Mouse (Mus musculus) liver, embryonic 13.5 days (tissue): Measurements from ENCODE around the gene Il27. TPM values are rescaled to one million over a fixed set of nuclear protein-coding genes. Genes with fewer than 3 reads are reported as not detected.

Source experiments
- ATAC-seq: fragments of 200-750 bp; cut with Nextera tagmentation; 2 replicates; pipeline ENCODE4 v1.8.0; 2017; ENCODE audit warnings: low read depth, mild to moderate bottlenecking, moderate number of reproducible peaks, moderate library complexity
- DNase-seq: peaks from one replicate; pipeline ENCODE4 v3.0.0; 2022
- H3K27ac ChIP-seq: fragments of 300-500 bp; sonication (generic); 2 replicates; pipeline ENCODE4 v1.5.1; 2015; ENCODE audit warnings: moderate library complexity, mild to moderate bottlenecking, inconsistent platforms
- H3K27me3 ChIP-seq: fragments of 300-500 bp; sonication (generic); 2 replicates; pipeline ENCODE4 v1.6.1; 2015; ENCODE audit warnings: mild to moderate bottlenecking, inconsistent platforms
- H3K36me3 ChIP-seq: fragments of 300-500 bp; sonication (generic); 2 replicates; pipeline ENCODE4 v1.6.1; 2015; ENCODE audit warnings: mild to moderate bottlenecking, inconsistent platforms
- H3K4me1 ChIP-seq: fragments of 300-500 bp; sonication (generic); replicated peaks from 2 replicates; pipeline ENCODE4 v1.6.1; 2015; ENCODE audit warnings: inconsistent platforms
- H3K4me2 ChIP-seq: fragments of 300-500 bp; sonication (generic); 2 replicates; pipeline ENCODE4 v1.6.1; 2015; ENCODE audit warnings: inconsistent platforms, mild to moderate bottlenecking, moderate library complexity
- H3K4me3 ChIP-seq: fragments of 300-500 bp; sonication (generic); replicated peaks from 2 replicates; pipeline ENCODE4 v1.5.1; 2015; ENCODE audit warnings: mild to moderate bottlenecking, inconsistent platforms
- H3K9ac ChIP-seq: fragments of 300-500 bp; sonication (generic); 2 replicates; pipeline ENCODE4 v1.6.1; 2015; ENCODE audit warnings: mild to moderate bottlenecking, inconsistent platforms
- H3K9me3 ChIP-seq: fragments of 300-500 bp; sonication (generic); replicated peaks from 2 replicates; pipeline ENCODE4 v1.6.1; 2016; ENCODE audit warnings: inconsistent platforms
- WGBS: fragments of 180-500 bp; shearing (Covaris S2); methylation state at CpG from one replicate; pipeline ENCODE4 v1.1.7; 2015; ENCODE audit not compliant: insufficient replicate concordance; 5-methylcytosine and 5-hydroxymethylcytosine counted together
- microRNA-seq: library from miRNA; unstranded; fragments of <30 nt; microRNA quantifications from one replicate; pipeline ENCODE4, GENCODE M21; 2016
- polyA plus RNA-seq: library from polyadenylated mRNA; unstranded; fragments of >200 nt; fragmentation: Nextera tagmentation; extraction: Ambion mirVana; gene quantifications from 2 replicates; pipeline ENCODE4 v1.2.1, GENCODE M21; 2015

Gene Il27
- polyA plus RNA-seq, 1 experiment from 2014 or later, result not detected

GRCm38 (mm10) chr7:126581661-126582060, 13.1 kb downstream of the Il27 start:
- 82% methylated on average over 6 of the region's 6 CpGs for WGBS
- Histone ChIP-seq H3K4me2 (no peak overlapping the region), H3K36me3 (peaks cover 11% of the 10 kb centered on the region; the same call in 1 of the 2 replicates), H3K27me3 (peaks cover 19% of the 10 kb centered on the region), H3K4me3 (no peak overlapping the region), H3K9me3 (no peaks in the 10 kb centered on the region), H3K9ac (no peak overlapping the region), H3K4me1 (peaks cover 27% of the 10 kb centered on the region), H3K27ac (no peak overlapping the region)
- ATAC-seq, result no peak
- no peak for DNase-seq

- Histone ChIP-seq H3K4me2 (no peak overlapping the region), H3K36me3 (peaks cover 19% of the 10 kb centered on the region; the same call in 1 of the 2 replicates), H3K27ac (no peak overlapping the region), H3K4me3 (no peak overlapping the region), H3K27me3 (no peaks in the 10 kb centered on the region), H3K9me3 (no peaks in the 10 kb centered on the region), H3K4me1 (peaks cover 20% of the 10 kb centered on the region), H3K9ac (no peak overlapping the region)
- WGBS, result 59% methylated on average over 8 of the region's 8 CpGs
- DNase-seq (peak; percentile 27), ATAC-seq (no peak)
These were observed 15.6 kb downstream of the Il27 start for GRCm38 (mm10) chr7:126579172-126579571.

DNA sequence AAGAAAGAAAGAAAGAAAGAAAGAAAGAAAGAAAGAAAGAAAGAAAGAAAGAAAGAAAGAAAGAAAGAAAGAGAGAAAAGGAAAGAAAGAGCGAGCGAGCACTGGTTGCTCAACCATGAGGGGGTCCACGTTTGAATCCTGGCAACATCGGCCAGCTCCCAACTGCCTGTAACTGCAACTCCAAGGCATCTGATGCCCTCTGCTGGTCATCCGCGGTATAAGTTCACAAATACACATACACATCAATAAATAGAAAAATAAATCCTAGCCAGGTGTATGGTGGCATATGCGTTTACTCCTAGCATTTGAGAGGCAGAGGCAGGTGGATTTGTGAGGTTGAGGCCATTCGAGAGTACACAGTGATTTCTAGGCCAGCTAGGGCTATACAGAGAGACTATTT, 17.8 kb downstream of the Il27 start:
- 41% methylated on average over 8 of the region's 8 CpGs for WGBS
- no peaks in the 10 kb centered on the region for H3K27me3 ChIP-seq
- peaks cover 3% of the 10 kb centered on the region; the same call in 1 of the 2 replicates for H3K4me1 ChIP-seq
- no peak overlapping the region for H3K4me3 ChIP-seq
- no peak overlapping the region for H3K4me2 ChIP-seq
- no peaks in the 10 kb centered on the region for H3K9me3 ChIP-seq
- ATAC-seq (no peak; the same call in 1 of the 2 replicates), DNase-seq (peak; percentile 53)
- no peak overlapping the region for H3K9ac ChIP-seq
- peaks cover 19% of the 10 kb centered on the region; the same call in 1 of the 2 replicates for H3K36me3 ChIP-seq
- H3K27ac ChIP-seq, result no peak overlapping the region

DNA sequence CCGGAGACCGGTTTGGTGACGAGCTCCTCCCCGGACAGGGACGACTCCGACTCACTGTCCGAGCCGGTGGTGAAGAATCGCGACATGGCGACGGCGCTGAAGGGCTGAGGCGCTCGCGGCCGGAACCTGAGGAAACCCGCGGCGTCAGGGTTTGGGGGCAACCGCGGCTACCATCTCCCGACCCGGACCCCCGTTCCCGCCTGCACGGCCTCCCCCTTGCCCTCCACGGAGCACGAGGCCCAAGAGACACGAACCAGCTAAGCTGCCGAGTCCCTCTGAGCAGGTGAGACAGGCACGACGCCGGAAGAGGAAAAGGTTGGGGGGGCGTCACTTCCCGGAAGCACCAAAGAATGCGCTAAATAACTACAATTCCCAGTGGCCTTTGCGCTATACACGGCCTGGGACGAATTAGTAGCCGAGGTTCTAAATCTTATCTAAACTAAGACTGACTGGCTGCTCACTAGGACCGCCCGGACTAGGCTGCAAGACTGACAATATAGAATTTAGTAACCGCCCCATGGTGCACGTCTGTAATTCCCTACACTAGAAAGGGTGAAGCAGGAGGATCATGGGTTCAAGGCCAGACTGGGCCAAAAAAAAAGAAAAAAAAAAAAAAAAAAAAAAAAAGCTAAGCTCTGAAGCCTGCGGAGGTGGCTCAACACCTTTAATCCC, 28.5 kb downstream of the Il27 start, which contains the start of gene Eif3c:
Eif3c (minus strand) TSS at position 318 of the 672 bp plus-strand sequence.
- Histone ChIP-seq H3K9me3 (peaks cover 3% of the 10 kb centered on the region; the same call in 1 of the 2 replicates), H3K27me3 (no peaks in the 10 kb centered on the region), H3K4me2 (peak within 1 kb of the TSS; percentile 79), H3K27ac (peak within 1 kb of the TSS; percentile 72), H3K9ac (peak within 1 kb of the TSS; percentile 89), H3K4me3 (peak within 1 kb of the TSS; percentile 87), H3K4me1 (peaks cover 20% of the 10 kb centered on the region), H3K36me3 (peaks cover 36% of the 10 kb centered on the region)
- peak; percentile 97 for ATAC-seq
- peak; percentile 84 for DNase-seq
- WGBS, result under 1% methylated on average over 46 of the region's 46 CpGs

DNA sequence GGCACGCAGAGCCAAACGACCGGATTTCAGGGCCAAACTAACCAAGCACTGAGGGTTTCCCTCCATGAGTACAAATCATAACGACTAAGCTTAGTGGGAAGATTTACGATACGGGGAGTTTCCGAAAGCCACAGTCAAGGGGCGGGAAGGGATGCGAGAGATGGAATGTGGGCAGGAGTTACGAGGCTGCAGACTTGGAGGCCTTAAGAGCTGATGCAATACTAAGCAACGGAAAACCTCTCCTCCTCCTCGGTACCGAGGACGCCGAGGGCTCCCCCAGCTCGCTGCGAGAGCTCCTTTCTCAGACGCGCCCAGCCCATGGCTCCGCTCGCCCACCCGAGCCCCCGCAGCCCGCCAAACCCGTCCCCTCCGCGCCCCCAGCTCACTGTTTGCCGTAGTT, 29.0 kb downstream of the Il27 start:
- Histone ChIP-seq H3K27ac (peak overlapping the region; percentile 72), H3K4me2 (peak overlapping the region; percentile 79), H3K4me3 (peak overlapping the region; percentile 87), H3K9ac (peak overlapping the region; percentile 89), H3K9me3 (peaks cover 3% of the 10 kb centered on the region; the same call in 1 of the 2 replicates), H3K36me3 (peaks cover 41% of the 10 kb centered on the region), H3K4me1 (peaks cover 20% of the 10 kb centered on the region), H3K27me3 (no peaks in the 10 kb centered on the region)
- peak; percentile 15 for ATAC-seq
- no peak for DNase-seq
- under 1% methylated on average over 24 of the region's 28 CpGs for WGBS

GRCm38 (mm10) chr7:126556635-126557034, 38.1 kb downstream of the Il27 start:
- Histone ChIP-seq H3K9me3 (no peaks in the 10 kb centered on the region), H3K4me1 (no peaks in the 10 kb centered on the region), H3K27me3 (no peaks in the 10 kb centered on the region), H3K4me2 (no peak overlapping the region), H3K9ac (no peak overlapping the region), H3K4me3 (no peak overlapping the region), H3K27ac (no peak overlapping the region), H3K36me3 (peaks cover 95% of the 10 kb centered on the region)
- DNase-seq (no peak), ATAC-seq (no peak)
- WGBS, result 86% methylated on average over 5 of the region's 5 CpGs

DNA sequence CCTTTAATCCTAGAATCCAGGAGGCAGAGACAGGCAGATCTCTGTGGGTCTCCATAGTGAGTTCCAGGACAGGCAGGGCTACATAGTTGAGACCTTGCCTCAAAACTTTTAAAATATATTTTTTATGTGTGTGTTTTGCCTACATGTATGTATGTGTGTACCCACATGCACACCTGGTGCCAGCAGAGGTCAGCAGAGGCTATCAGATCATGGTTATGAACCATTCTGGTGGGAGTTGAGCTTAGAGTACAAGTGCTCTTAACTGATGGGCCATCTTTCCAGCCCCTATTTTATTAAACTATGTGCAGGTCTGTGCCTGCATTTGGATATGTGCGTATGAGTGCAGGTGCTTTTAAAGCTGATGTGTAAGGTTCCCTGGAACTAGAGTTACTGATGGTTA, 39.9 kb downstream of the Il27 start:
- no peak for ATAC-seq
- no peaks in the 10 kb centered on the region for H3K9me3 ChIP-seq
- no peak overlapping the region for H3K4me3 ChIP-seq
- no peaks in the 10 kb centered on the region for H3K4me1 ChIP-seq
- no peak for DNase-seq
- peaks cover 96% of the 10 kb centered on the region for H3K36me3 ChIP-seq
- no peak overlapping the region for H3K4me2 ChIP-seq
- H3K9ac ChIP-seq, result no peak overlapping the region
- H3K27me3 ChIP-seq, result no peaks in the 10 kb centered on the region
- no peak overlapping the region for H3K27ac ChIP-seq
- WGBS, result 87% methylated on average over 1 of the region's 1 CpGs

GRCm38 (mm10) chr7:126545631-126546030, 49.1 kb downstream of the Il27 start:
- no peak overlapping the region for H3K27ac ChIP-seq
- H3K36me3 ChIP-seq, result peaks cover 68% of the 10 kb centered on the region
- no peaks in the 10 kb centered on the region for H3K4me1 ChIP-seq
- ATAC-seq (no peak), DNase-seq (no peak)
- no peak overlapping the region for H3K4me2 ChIP-seq
- no peaks in the 10 kb centered on the region for H3K27me3 ChIP-seq
- no peak overlapping the region for H3K4me3 ChIP-seq
- no peaks in the 10 kb centered on the region for H3K9me3 ChIP-seq
- no peak overlapping the region for H3K9ac ChIP-seq
- WGBS, result 78% methylated on average over 2 of the region's 2 CpGs

- no peak for DNase-seq
- Histone ChIP-seq H3K4me2 (no peak overlapping the region), H3K27ac (no peak overlapping the region)
These were observed 53.1 kb downstream of the Il27 start for GRCm38 (mm10) chr7:126541661-126542060.

More at GRCm38 (mm10) chr7:126541661-126542060, 53.1 kb downstream of the Il27 start:
- no peak for ATAC-seq
- H3K9ac ChIP-seq, result no peak overlapping the region
- no peak overlapping the region for H3K4me3 ChIP-seq
- H3K27me3 ChIP-seq, result peaks cover 6% of the 10 kb centered on the region
- H3K9me3 ChIP-seq, result no peaks in the 10 kb centered on the region
- H3K4me1 ChIP-seq, result no peaks in the 10 kb centered on the region; the same call in 1 of the 2 replicates
- peaks cover 28% of the 10 kb centered on the region for H3K36me3 ChIP-seq
- WGBS, result 71% methylated on average over 1 of the region's 1 CpGs

Small RNA genes within 50 kb of the gene (microRNA-seq; reads per million reads assigned to microRNA genes)
- not detected for gene Mir7059

Other genes with a start within 250 kb of the Il27 start
- gene Lat, start 225.4 kb downstream of the Il27 start, polyA plus RNA-seq, result 10.9 and 12.4 TPM in 2 replicates
- 19.7 and 21.6 TPM in 2 replicates for gene Spns1, start 217.5 kb downstream of the Il27 start, polyA plus RNA-seq
- 2.6 and 3.0 TPM in 2 replicates for gene Nfatc2ip, start 198.2 kb downstream of the Il27 start, polyA plus RNA-seq
- 0.14 and 0.23 TPM in 2 replicates for gene Cd19, start 180.1 kb downstream of the Il27 start, polyA plus RNA-seq
- 5.8 and 6.1 TPM in 2 replicates for gene Rabep2, start 166.2 kb downstream of the Il27 start, polyA plus RNA-seq
- gene Atp2a1, start 131.8 kb downstream of the Il27 start, polyA plus RNA-seq, result 1.1 and 2.4 TPM in 2 replicates
- gene Sh2b1, start 119.5 kb downstream of the Il27 start, polyA plus RNA-seq, result 11.2 and 12.9 TPM in 2 replicates
- 111 and 115 TPM in 2 replicates for gene Tufm, start 107.6 kb downstream of the Il27 start, polyA plus RNA-seq
- 23.8 and 31.4 TPM in 2 replicates for gene Atxn2l, start 91.5 kb downstream of the Il27 start, polyA plus RNA-seq
- gene Eif3c, start 28.5 kb downstream of the Il27 start, polyA plus RNA-seq, result 138 and 141 TPM in 2 replicates
- 0.61 and 0.71 TPM in 2 replicates for gene Apobr, start 10.0 kb downstream of the Il27 start, polyA plus RNA-seq
- 11.5 and 12.4 TPM in 2 replicates for gene Cln3, start 9.1 kb downstream of the Il27 start, polyA plus RNA-seq
- 1.7 and 2.0 TPM in 2 replicates for gene Nupr1, start 35.9 kb upstream of the Il27 start, polyA plus RNA-seq
- 34.7 and 36.8 TPM in 2 replicates for gene Sgf29, start 54.4 kb upstream of the Il27 start, polyA plus RNA-seq
- 1.8 and 2.0 TPM in 2 replicates for gene Sult1a1, start 81.5 kb upstream of the Il27 start, polyA plus RNA-seq
- 113 and 128 TPM in 2 replicates for gene Bola2, start 100.5 kb upstream of the Il27 start, polyA plus RNA-seq
- 3.6 and 4.2 TPM in 2 replicates for gene Slx1b, start 100.8 kb upstream of the Il27 start, polyA plus RNA-seq
- gene Coro1a, start 112.8 kb upstream of the Il27 start, polyA plus RNA-seq, result 73.1 and 78.7 TPM in 2 replicates
- gene Mapk3, start 164.7 kb upstream of the Il27 start, polyA plus RNA-seq, result 19.0 and 19.3 TPM in 2 replicates
- gene Gdpd3, start 171.4 kb upstream of the Il27 start, polyA plus RNA-seq, result 0.37 and 0.64 TPM in 2 replicates
- 68.4 and 77.3 TPM in 2 replicates for gene Ypel3, start 182.0 kb upstream of the Il27 start, polyA plus RNA-seq
- gene Tbx6, start 186.5 kb upstream of the Il27 start, polyA plus RNA-seq, result 0.35 and 0.45 TPM in 2 replicates
- 133 and 141 TPM in 2 replicates for gene Ppp4c, start 197.6 kb upstream of the Il27 start, polyA plus RNA-seq
- 0.10 and 0.13 TPM in 2 replicates for gene Fam57b, start 202.7 kb upstream of the Il27 start, polyA plus RNA-seq
- gene 4930451I11Rik, start 236.7 kb upstream of the Il27 start, polyA plus RNA-seq, result not detected in 2 replicates